In the genomic region with DNA sequence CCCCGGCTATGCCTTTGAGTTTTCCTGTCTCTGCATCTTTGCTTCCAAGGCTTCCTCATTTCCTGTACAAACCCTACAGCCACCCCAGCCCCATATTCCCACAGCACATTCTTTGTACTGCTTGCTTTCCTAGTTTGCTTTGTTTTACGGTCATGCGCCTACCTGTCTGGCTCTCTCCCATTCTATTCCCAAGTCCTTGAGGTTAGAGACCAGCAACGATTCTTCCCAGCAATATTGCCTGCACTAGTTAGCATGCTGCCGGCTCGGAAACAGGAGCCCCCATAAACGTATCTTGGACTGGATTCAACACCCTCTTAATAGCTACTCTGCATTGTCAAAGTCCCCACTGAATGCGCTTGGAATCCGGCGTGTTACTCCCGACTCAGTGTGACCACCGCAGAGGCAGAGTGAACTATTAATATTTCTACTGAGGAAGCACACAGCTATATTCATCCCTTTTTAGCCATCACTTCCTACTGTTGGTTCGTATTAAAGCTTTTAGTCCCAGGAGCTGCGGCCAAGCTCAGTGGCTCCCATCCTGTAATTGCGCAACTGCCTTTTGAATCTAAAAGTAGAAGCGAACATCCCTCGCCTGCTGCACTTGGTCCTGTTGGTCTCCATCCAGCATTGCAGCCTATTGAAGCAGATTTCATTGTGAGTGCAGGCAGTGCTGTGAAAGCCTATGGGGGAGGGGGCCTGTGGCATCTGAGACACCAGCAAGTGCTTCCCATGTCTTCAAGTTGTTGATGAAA, we compare ENCODE assay signal across 8 mouse cellular contexts. TPM values are rescaled to one million over a fixed set of nuclear protein-coding genes. Genes with fewer than 3 reads are reported as not detected.
A peak's percentile ranks its signal among the peaks of the same experiment; 100 is the strongest.
DNase-seq lines count a peak whose midpoint lies in the region; ATAC-seq and TF ChIP-seq lines count a peak whose summit lies in the region.

No protein-coding gene starts in this region.

- peak overlapping the region; percentile 31; the same call in 1 of the 2 replicates for H3K4me2 ChIP-seq in neural tube, embryonic 12.5 days (replicated peaks)

- 0 out of 2 replicates have a peak, but pooled peaks have one; percentile 40 for TF ChIP-seq EP300 in heart, adult 2 months (IDR thresholded peaks at IDR 0.05; ENCODE audit: insufficient read depth, low read depth, low read length)

- no peaks in the 10 kb centered on the region for H3K9me3 ChIP-seq in neural tube, embryonic 12.5 days

- no peaks in the 10 kb centered on the region for H3K36me3 ChIP-seq in neural tube, embryonic 12.5 days
- no peaks in the 10 kb centered on the region for H3K36me3 ChIP-seq in heart, adult 2 months (ENCODE audit: control insufficient read depth, insufficient read depth, low read length)

- no peaks in the 10 kb centered on the region for H3K79me2 ChIP-seq in heart, adult 2 months (replicated peaks; ENCODE audit: control insufficient read depth, insufficient read depth, low read length)

- H3K4me1 ChIP-seq in neural tube, embryonic 12.5 days, result peaks cover 31% of the 10 kb centered on the region
- H3K4me1 ChIP-seq in cortical plate, adult 2 months (ENCODE audit: control insufficient read depth, insufficient read depth, low read length), result no peaks in the 10 kb centered on the region; the same call in 1 of the 2 replicates
- peaks cover 9% of the 10 kb centered on the region for H3K4me1 ChIP-seq in heart, adult 2 months (ENCODE audit: control insufficient read depth, insufficient read depth, low read length)

- no peak for TF ChIP-seq CTCF in cortical plate, adult 2 months (IDR thresholded peaks at IDR 0.05; ENCODE audit: extremely low read depth, insufficient read depth, low read length)
- peak; percentile 55 for TF ChIP-seq CTCF in heart, adult 2 months (IDR thresholded peaks at IDR 0.05)

- no peaks in the 10 kb centered on the region for H3K27me3 ChIP-seq in neural tube, embryonic 12.5 days (replicated peaks)
- H3K27me3 ChIP-seq in heart, adult 2 months (ENCODE audit: control insufficient read depth, insufficient read depth, low read length), result no peaks in the 10 kb centered on the region

- no peak overlapping the region for H3K9ac ChIP-seq in neural tube, embryonic 12.5 days
- peak overlapping the region; percentile 8; the same call in 1 of the 2 replicates for H3K9ac ChIP-seq in heart, adult 2 months (ENCODE audit: low read depth, low read length)

- WGBS in neural tube, embryonic 12.5 days, result 54% methylated on average over 17 of the region's 17 CpGs
- WGBS in heart, adult 2 months, result 12% methylated on average over 17 of the region's 17 CpGs

- no peak for DNase-seq in neural tube, embryonic 10.5 days (ENCODE audit: extremely low spot score, low spot score)
- DNase-seq in heart, adult 2 months, result peak; percentile 73 to 84
- DNase-seq in layer of hippocampus, adult 8-10 months (ENCODE audit: low spot score in 2 of 2), result peak; percentile 76 to 86
- DNase-seq in spleen, adult 12 weeks (ENCODE audit: low spot score), result no peak
- DNase-seq in kidney, adult 18-20 months, result no peak

- H3K4me3 ChIP-seq in neural tube, embryonic 12.5 days, result no peak overlapping the region
- no peak overlapping the region for H3K4me3 ChIP-seq in cortical plate, adult 2 months (ENCODE audit: insufficient read depth, low read length)
- no peak overlapping the region for H3K4me3 ChIP-seq in heart, adult 2 months

- intact Hi-C loops in heart, adult 2 months (cut with DNase I), result loop anchor here (5.0 kb wide), 1 partner anchor 49 kb away; a partner anchor contains a TSS

- ATAC-seq in neural tube, embryonic 12.5 days (ENCODE audit: low FRiP score, low read depth), result 0 out of 2 replicates have a peak, but pooled peaks have one; percentile 14
- ATAC-seq in megakaryocyte, adult 5-6 weeks (ENCODE audit: poor library complexity, severe bottlenecking), result peak; percentile 78

- no peak for TF ChIP-seq POLR2A in cortical plate, adult 2 months (IDR thresholded peaks at IDR 0.05; ENCODE audit: extremely low read depth, insufficient read depth, low read length)
- TF ChIP-seq POLR2A in heart, adult 2 months (IDR thresholded peaks at IDR 0.05; ENCODE audit: insufficient read depth, low read depth, low read length), result no peak

- no peak overlapping the region for H3K27ac ChIP-seq in neural tube, embryonic 12.5 days
- H3K27ac ChIP-seq in cortical plate, adult 2 months (ENCODE audit: insufficient read depth, low read length), result 0 out of 2 replicates have a peak overlapping the region, but pooled peaks have one; percentile 14
- peak overlapping the region; percentile 53 for H3K27ac ChIP-seq in heart, adult 2 months

RNA-seq across cellular contexts. Expression of a gene that starts 47.0 kb away (rescaled TPM):
- 83.3 and 85.3 TPM in 2 replicates for polyA plus RNA-seq in neural tube, embryonic 12.5 days (2016; fragmentation: Nextera tagmentation; extraction: Ambion mirVana)
- polyA plus RNA-seq in cortical plate, adult 2 months (2012; rRNA removed), result 373 TPM in 2 replicates
- 1 to 10 TPM; 1.6 to 1.9 TPM for total RNA-seq in heart, adult 2 months (2021)
- polyA plus RNA-seq in heart, adult 2 months (2012; rRNA removed), result 2.5 and 5.3 TPM in 2 replicates
- 100 to 1,000 TPM; 344 to 455 (median 398) TPM for total RNA-seq in layer of hippocampus, adult 8-10 months (2022)
- total RNA-seq in megakaryocyte, adult 5-6 weeks (2015), result 0.02 TPM in 1 of 2 replicates, not detected in the other
- total RNA-seq in megakaryocyte, adult 5-6 weeks (2017), result 0.07 and 0.16 TPM in 2 replicates

Comparison
In these comparisons a context has a peak if more than half of its experiments do, and no peak if none do; other contexts are left out.
1. DNase-seq: peak in heart, adult 2 months (2 of 2) and layer of hippocampus, adult 8-10 months (2 of 2); none in neural tube, embryonic 10.5 days (single experiment), spleen, adult 12 weeks (single experiment) and kidney, adult 18-20 months (single experiment).
2. RNA of a gene that starts 47.0 kb away (total RNA-seq): 344 to 455 TPM in layer of hippocampus, adult 8-10 months; 1.6 to 1.9 TPM in heart, adult 2 months and 0.02 to 0.16 TPM in megakaryocyte, adult 5-6 weeks; every median in the first group is over 100 times any median in the second.